ENCODE assay signal across 25 mouse cellular contexts in genomic region chr16:91927911-91928630, GRCm38 (mm10).
DNase-seq lines count a peak whose midpoint lies in the region; TF ChIP-seq lines count a peak whose summit lies in the region.
"Had no signal": no experiment of that assay in that cellular context is flagged by ENCODE, and none has a peak within 500 bp of the region (broad histone marks: within the 10 kb centered on the region; RNA-seq: fewer than 3 reads in every experiment).

No protein-coding gene starts in this region.

- peaks cover 47% of the 10 kb centered on the region for H3K36me3 ChIP-seq in thymus, adult 2 months (ENCODE audit: control insufficient read depth, insufficient read depth, low read length)

- peaks cover 4% of the 10 kb centered on the region for H3K4me1 ChIP-seq in thymus, adult 2 months (replicated peaks; ENCODE audit: control insufficient read depth, insufficient read depth, low read length)

- TF ChIP-seq CTCF in thymus, adult 2 months (IDR thresholded peaks at IDR 0.05; ENCODE audit: borderline replicate concordance, control insufficient read depth, extremely low read depth, insufficient read depth, low read length, poor library complexity) = no peak

- 97% methylated on average over 16 of the region's 16 CpGs for WGBS in thymus, adult 2 months

- TF ChIP-seq POLR2A in thymus, adult 2 months (IDR thresholded peaks at IDR 0.05; ENCODE audit: control insufficient read depth, extremely low read depth, insufficient read depth, low read length, poor library complexity) = no peak

- H3K27ac ChIP-seq in thymus, adult 2 months (ENCODE audit: control insufficient read depth, insufficient read depth, low read length) = no peak overlapping the region
- H3K27ac ChIP-seq: embryonic facial prominence, embryonic 10.5 days; forebrain, embryonic 10.5 days; heart, adult 2 months; heart, embryonic 15.5 days; hindbrain, embryonic 14.5 days; limb, embryonic 13.5 days; liver, embryonic 14.5 days; midbrain, embryonic 13.5 days; neural tube, embryonic 12.5 days had no signal

- no peak overlapping the region for H3K4me3 ChIP-seq in thymus, adult 2 months (ENCODE audit: control insufficient read depth, insufficient read depth, low read length)
- H3K4me3 ChIP-seq: embryonic facial prominence, embryonic 10.5 days; forebrain, embryonic 10.5 days; heart, adult 2 months; heart, embryonic 15.5 days; limb, embryonic 13.5 days; midbrain, embryonic 13.5 days; neural tube, embryonic 12.5 days had no signal

- DNase-seq in heart, adult 11 months = peak; percentile 84
- DNase-seq in heart, adult 9 months (ENCODE audit: low spot score in 2 of 2) = no peak
- DNase-seq in kidney, adult 9 months = peak; percentile 80
- DNase-seq in kidney, postnatal 4 days = no peak
- peak; percentile 63 to 85 for DNase-seq in kidney, postnatal 25 days
- DNase-seq in yolk sac, embryonic 10.5 days (ENCODE audit: low spot score) = peak; percentile 81
- no peak for DNase-seq in thymus, adult 2 months
- DNase-seq: adrenal gland, adult 2 months; B cell, adult 2 months; gastrocnemius, postnatal 25 days; heart, adult 2 months; heart, postnatal 36 days; layer of hippocampus, postnatal 36 days; lung, embryonic 14.5 days; retina, postnatal 1 day; right cerebral cortex, postnatal 25 days; thymus, postnatal 25 days had no signal

- no peaks in the 10 kb centered on the region for H3K27me3 ChIP-seq in thymus, adult 2 months (ENCODE audit: control insufficient read depth, insufficient read depth, low read length)
- H3K27me3 ChIP-seq: heart, embryonic 15.5 days; limb, embryonic 13.5 days; midbrain, embryonic 13.5 days; neural tube, embryonic 12.5 days had no signal

Comparison
In these comparisons a context has a peak if more than half of its experiments do, and no peak if none do; other contexts are left out.
1. DNase-seq: peak in heart, adult 11 months (single experiment), kidney, adult 9 months (single experiment), kidney, postnatal 25 days (2 of 2) and yolk sac, embryonic 10.5 days (single experiment); none in heart, adult 9 months (0 of 2), kidney, postnatal 4 days (0 of 2) and thymus, adult 2 months (single experiment).